Mouse (Mus musculus) liver, embryonic 14.5 days (tissue): ENCODE data around the gene Fam219a. TPM values are rescaled to one million over a fixed set of nuclear protein-coding genes. Genes with fewer than 3 reads are reported as not detected.
A peak's percentile ranks its signal among the peaks of the same experiment; 100 is the strongest.

Experiments used
- ATAC-seq: fragments of 200-750 bp; cut with Nextera tagmentation; 2 replicates; pipeline ENCODE4 v1.8.0; 2017; ENCODE audit warnings: moderate number of reproducible peaks, mild to moderate bottlenecking, moderate library complexity; ENCODE audit not compliant: insufficient read depth
- DNase-seq, 3 experiments: peaks; one replicate each; pipeline ENCODE4 v3.0.0-alpha.2; 2012 to 2013; ENCODE audit warnings: low read depth in 3 of 3, low spot score in 3 of 3
- H3K27ac ChIP-seq: fragments of 300-500 bp; sonication (generic); 2 replicates; pipeline ENCODE4 v1.5.1; 2014; ENCODE audit warnings: moderate library complexity, mild to moderate bottlenecking, control low read depth, inconsistent platforms
- H3K27me3 ChIP-seq: fragments of 300-500 bp; sonication (generic); 2 replicates; pipeline ENCODE4 v1.6.1; 2014; ENCODE audit warnings: mild to moderate bottlenecking, low read length, moderate library complexity; ENCODE audit not compliant: control insufficient read depth, insufficient read depth
- H3K36me3 ChIP-seq: fragments of 300-500 bp; sonication (generic); replicated peaks from 2 replicates; pipeline ENCODE4 v1.6.1; 2014; ENCODE audit warnings: low read depth; ENCODE audit not compliant: control insufficient read depth, insufficient read depth
- H3K4me1 ChIP-seq, 2 experiments: fragments of 200-500 bp in 1 of 2; fragments of 300-500 bp in 1 of 2; sonication (generic) in 1 of 2; replicated peaks; 2 replicates each; pipeline ENCODE4 v1.6.1; 2012 to 2014; ENCODE audit warnings: antibody characterized with exemption in 1 of 2, inconsistent platforms in 1 of 2, low read length in 1 of 2; ENCODE audit not compliant: control insufficient read depth in 2 of 2, insufficient read depth in 2 of 2
- H3K4me2 ChIP-seq: fragments of 300-500 bp; sonication (generic); 2 replicates; pipeline ENCODE4 v1.6.1; 2014; ENCODE audit warnings: low read depth, mild to moderate bottlenecking, control low read depth, moderate library complexity
- H3K4me3 ChIP-seq, 2 experiments: fragments of 200-500 bp in 1 of 2; fragments of 300-500 bp in 1 of 2; sonication (generic) in 1 of 2; 2 replicates each; pipeline ENCODE4 v1.5.1; 2012 to 2014; ENCODE audit warnings: low read depth in 2 of 2, low read length in 2 of 2, mild to moderate bottlenecking in 2 of 2, control low read depth in 1 of 2, inconsistent platforms in 1 of 2, moderate library complexity in 1 of 2; ENCODE audit not compliant: insufficient read depth in 1 of 2
- H3K9ac ChIP-seq: fragments of 300-500 bp; sonication (generic); replicated peaks from 2 replicates; pipeline ENCODE4 v1.6.1; 2014; ENCODE audit warnings: mild to moderate bottlenecking, control low read depth, moderate library complexity
- H3K9me3 ChIP-seq: fragments of 300-500 bp; sonication (generic); 2 replicates; pipeline ENCODE4 v1.6.1; 2016; ENCODE audit warnings: low read length, mixed read lengths; ENCODE audit not compliant: control insufficient read depth
- CTCF ChIP-seq: IDR thresholded peaks from 2 replicates; pipeline ENCODE4 v1.5.1; 2016; ENCODE audit warnings: antibody characterized with exemption, low read depth, control low read depth
- EP300 ChIP-seq: IDR thresholded peaks from 2 replicates; pipeline ENCODE4 v1.6.1; 2016; ENCODE audit warnings: antibody characterized with exemption, low read depth
- WGBS: fragments of 180-500 bp; shearing (Covaris S2); extraction: QIAGEN DNeasy Blood & Tissue Kit; methylation state at CpG from one replicate; pipeline ENCODE4 v1.1.7; 2014; ENCODE audit not compliant: insufficient replicate concordance; 5-methylcytosine and 5-hydroxymethylcytosine counted together
- polyA plus RNA-seq, 2 experiments: library from polyadenylated mRNA; depleted of rRNA in 1 of 2; stranded (reverse) in 1 of 2; unstranded in 1 of 2; fragments of >200 nt; fragmentation: Nextera tagmentation in 1 of 2; extraction: Ambion mirVana in 1 of 2; gene quantifications; 2 replicates each; pipeline versions ENCODE4 v1.2.1 to v1.2.3; 2012 to 2014

Fam219a gene
- 1.8 TPM in 2 replicates for polyA plus RNA-seq (2012; rRNA removed)
- 0.38 and 0.58 TPM in 2 replicates for polyA plus RNA-seq (2014; fragmentation: Nextera tagmentation; extraction: Ambion mirVana)

- peak; percentile 97 for ATAC-seq
- H3K36me3 ChIP-seq: no peaks in the 10 kb centered on the region
- under 1% methylated on average over 39 of the region's 41 CpGs for WGBS
- no peak within 1 kb of the TSS for H3K27ac ChIP-seq
- H3K9me3 ChIP-seq: no peaks in the 10 kb centered on the region
- peak; percentile 91 to 92 (median 91) for DNase-seq
- peaks cover 18% of the 10 kb centered on the region for H3K27me3 ChIP-seq
- peak within 1 kb of the TSS; percentile 51 for H3K9ac ChIP-seq
- H3K4me2 ChIP-seq: peak within 1 kb of the TSS; percentile 97
- peak within 1 kb of the TSS; percentile 60 to 71 for H3K4me3 ChIP-seq
- H3K4me1 ChIP-seq: peaks cover 2 to 4% of the 10 kb centered on the region in 2 experiments; a peak in 3 of 4 replicates
- TF ChIP-seq CTCF (peak; percentile 73), EP300 (no peak)
Observed at GRCm38 (mm10) chr4:41569411-41569885, at the start of gene Fam219a, which contains the start of gene Dnaic1. Fam219a (minus strand) TSS chr4:41569538. Dnaic1 (plus strand) TSS chr4:41569775.

GRCm38 (mm10) chr4:41615661-41616599 lies 46.6 kb upstream of the Fam219a start:
- H3K9ac ChIP-seq: no peak overlapping the region
- TF ChIP-seq CTCF: no peak
- TF ChIP-seq EP300: no peak
- DNase-seq: no peak
- H3K4me2 ChIP-seq: no peak overlapping the region
- 50% methylated on average over 9 of the region's 9 CpGs for WGBS
- H3K9me3 ChIP-seq: no peaks in the 10 kb centered on the region
- no peaks in the 10 kb centered on the region for H3K36me3 ChIP-seq
- H3K27ac ChIP-seq: no peak overlapping the region
- H3K4me1 ChIP-seq: no peaks in the 10 kb centered on the region
- H3K4me3 ChIP-seq: no peak overlapping the region
- H3K27me3 ChIP-seq: no peaks in the 10 kb centered on the region
- no peak for ATAC-seq

- 9% methylated on average over 7 of the region's 7 CpGs for WGBS
Observed at GRCm38 (mm10) chr4:41614156-41614555, 44.8 kb upstream of the Fam219a start.

GRCm38 (mm10) chr4:41612166-41612565 lies 42.8 kb upstream of the Fam219a start:
- TF ChIP-seq CTCF: no peak
- no peak for TF ChIP-seq EP300
- Histone ChIP-seq H3K27me3 (no peaks in the 10 kb centered on the region), H3K9me3 (no peaks in the 10 kb centered on the region), H3K4me3 (no peak overlapping the region), H3K27ac (no peak overlapping the region), H3K36me3 (no peaks in the 10 kb centered on the region), H3K4me2 (no peak overlapping the region), H3K9ac (no peak overlapping the region), H3K4me1 (no peaks in the 10 kb centered on the region)
- ATAC-seq: no peak
- no peak for DNase-seq
- WGBS: 40% methylated on average over 8 of the region's 8 CpGs

More at GRCm38 (mm10) chr4:41614156-41614555, 44.8 kb upstream of the Fam219a start:
- Histone ChIP-seq H3K27ac (no peak overlapping the region), H3K27me3 (no peaks in the 10 kb centered on the region), H3K36me3 (no peaks in the 10 kb centered on the region), H3K4me2 (no peak overlapping the region), H3K9me3 (no peaks in the 10 kb centered on the region), H3K4me1 (no peaks in the 10 kb centered on the region), H3K4me3 (no peak overlapping the region), H3K9ac (no peak overlapping the region)
- ATAC-seq: no peak
- no peak for TF ChIP-seq EP300
- peak; percentile 91 for TF ChIP-seq CTCF
- peak in 1 of 3 experiments; percentile 22 for DNase-seq

GRCm38 (mm10) chr4:41610594-41610980 lies 41.2 kb upstream of the Fam219a start:
- Histone ChIP-seq H3K27me3 (no peaks in the 10 kb centered on the region), H3K4me1 (no peaks in the 10 kb centered on the region), H3K9ac (no peak overlapping the region), H3K36me3 (no peaks in the 10 kb centered on the region), H3K27ac (no peak overlapping the region), H3K4me2 (no peak overlapping the region), H3K4me3 (no peak overlapping the region), H3K9me3 (no peaks in the 10 kb centered on the region)
- DNase-seq (no peak), ATAC-seq (no peak)
- TF ChIP-seq EP300 (no peak), CTCF (no peak)
- WGBS: 39% methylated on average over 6 of the region's 6 CpGs
